Mouse (Mus musculus): Measurements from ENCODE around the gene Gm10490.
"Not testable (repeated sequence)": the region's sequence is repeated elsewhere in the genome, so short reads cannot be mapped to it uniquely, and the experiment has no call there.

Gene Gm10490

DNA sequence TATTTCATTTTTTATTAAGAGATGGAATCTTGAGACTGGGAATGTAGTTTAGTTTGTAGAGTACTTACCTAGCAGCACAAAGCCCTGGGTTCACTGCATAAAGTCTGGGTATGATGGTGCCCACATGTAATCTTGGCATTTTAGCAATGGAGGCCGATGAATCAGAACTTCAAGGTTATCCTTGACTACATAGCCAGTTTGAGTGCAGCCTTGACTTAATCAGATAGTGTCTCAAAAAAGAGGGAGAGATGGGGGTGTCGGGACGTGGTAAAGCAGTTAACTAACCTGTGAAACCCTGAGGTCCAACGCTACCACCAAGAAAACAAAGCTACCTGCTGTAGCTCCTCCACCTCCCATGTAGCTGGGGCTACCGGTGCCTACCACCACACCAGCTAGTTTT lies 4.9 kb upstream of the Gm10490 start:
- Histone ChIP-seq H3K36me3 (ENCODE audit: control insufficient read depth, insufficient read depth, low read length, poor library complexity, severe bottlenecking) (0 out of 2 replicates have a peak, but pooled peaks cover 2% of the 10 kb centered on the region), H3K27me3 (ENCODE audit: control insufficient read depth, insufficient read depth, low read length, poor library complexity, severe bottlenecking) (no peaks in the 10 kb centered on the region)
- no peak for DNase-seq (ENCODE audit: low read depth, low spot score)

- H3K36me3 ChIP-seq (ENCODE audit: control insufficient read depth, insufficient read depth, low read length, poor library complexity, severe bottlenecking) = 0 out of 2 replicates have a peak, but pooled peaks cover 2% of the 10 kb centered on the region
- no peaks in the 10 kb centered on the region for H3K27me3 ChIP-seq (ENCODE audit: control insufficient read depth, insufficient read depth, low read length, poor library complexity, severe bottlenecking)
- no peak for DNase-seq (ENCODE audit: low read depth, low spot score)
Observed at GRCm38 (mm10) chrX:7907735-7908134, 1.6 kb upstream of the Gm10490 start, which contains the start of gene Gm10491. Gm10491 (minus strand) TSS chrX:7907835.

DNA sequence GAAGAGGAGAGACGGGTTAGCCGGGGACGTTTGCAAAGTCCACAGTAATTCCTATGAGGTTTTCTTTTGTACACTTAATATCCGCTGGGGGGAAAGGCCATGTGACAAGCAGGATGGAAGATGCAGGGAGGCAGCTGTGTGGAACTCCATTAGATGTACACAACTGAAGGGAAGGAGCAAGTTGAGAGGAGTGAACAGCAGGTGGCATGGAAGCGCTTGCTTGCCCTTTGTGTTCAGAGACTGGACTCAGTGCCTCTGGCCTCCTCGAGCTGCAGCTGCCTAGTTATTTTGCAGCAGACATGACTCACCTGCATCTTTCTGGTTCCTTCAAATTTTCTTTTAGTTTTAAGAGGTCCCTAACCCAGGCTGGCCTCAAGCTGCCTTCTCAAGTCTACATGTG lies 1.1 kb downstream of the Gm10490 start:
- DNase-seq (ENCODE audit: low read depth, low spot score) = no peak
- Histone ChIP-seq H3K27me3 (ENCODE audit: control insufficient read depth, insufficient read depth, low read length, poor library complexity, severe bottlenecking) (no peaks in the 10 kb centered on the region), H3K36me3 (ENCODE audit: control insufficient read depth, insufficient read depth, low read length, poor library complexity, severe bottlenecking) (no peaks in the 10 kb centered on the region)

GRCm38 (mm10) chrX:7915669-7916068 lies 6.3 kb downstream of the Gm10490 start:
- DNase-seq (ENCODE audit: low read depth, low spot score); H3K36me3 ChIP-seq (ENCODE audit: control insufficient read depth, insufficient read depth, low read length, poor library complexity, severe bottlenecking); H3K27me3 ChIP-seq (ENCODE audit: control insufficient read depth, insufficient read depth, low read length, poor library complexity, severe bottlenecking): not testable (repeated sequence)

DNA sequence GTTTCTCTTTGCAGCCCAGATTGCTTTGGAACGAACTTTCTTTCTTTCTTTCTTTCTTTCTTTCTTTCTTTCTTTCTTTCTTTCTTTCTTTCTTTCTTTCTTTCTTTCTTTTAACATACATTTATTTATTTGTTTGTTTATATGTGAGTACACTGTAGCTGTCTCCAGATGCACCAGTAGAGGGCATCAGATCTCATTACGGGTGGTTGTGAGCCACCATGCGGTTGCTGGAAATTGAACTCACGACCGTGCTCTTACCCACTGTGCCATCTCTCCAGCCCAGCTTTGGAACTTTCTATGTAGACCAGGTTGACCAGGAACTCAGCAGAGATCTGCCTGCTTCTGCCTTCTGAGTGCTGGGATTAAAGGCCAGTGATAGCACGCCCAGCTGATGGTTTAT lies 8.6 kb downstream of the Gm10490 start:
- not testable (repeated sequence) for DNase-seq (ENCODE audit: low read depth, low spot score); H3K36me3 ChIP-seq (ENCODE audit: control insufficient read depth, insufficient read depth, low read length, poor library complexity, severe bottlenecking); H3K27me3 ChIP-seq (ENCODE audit: control insufficient read depth, insufficient read depth, low read length, poor library complexity, severe bottlenecking)

DNA sequence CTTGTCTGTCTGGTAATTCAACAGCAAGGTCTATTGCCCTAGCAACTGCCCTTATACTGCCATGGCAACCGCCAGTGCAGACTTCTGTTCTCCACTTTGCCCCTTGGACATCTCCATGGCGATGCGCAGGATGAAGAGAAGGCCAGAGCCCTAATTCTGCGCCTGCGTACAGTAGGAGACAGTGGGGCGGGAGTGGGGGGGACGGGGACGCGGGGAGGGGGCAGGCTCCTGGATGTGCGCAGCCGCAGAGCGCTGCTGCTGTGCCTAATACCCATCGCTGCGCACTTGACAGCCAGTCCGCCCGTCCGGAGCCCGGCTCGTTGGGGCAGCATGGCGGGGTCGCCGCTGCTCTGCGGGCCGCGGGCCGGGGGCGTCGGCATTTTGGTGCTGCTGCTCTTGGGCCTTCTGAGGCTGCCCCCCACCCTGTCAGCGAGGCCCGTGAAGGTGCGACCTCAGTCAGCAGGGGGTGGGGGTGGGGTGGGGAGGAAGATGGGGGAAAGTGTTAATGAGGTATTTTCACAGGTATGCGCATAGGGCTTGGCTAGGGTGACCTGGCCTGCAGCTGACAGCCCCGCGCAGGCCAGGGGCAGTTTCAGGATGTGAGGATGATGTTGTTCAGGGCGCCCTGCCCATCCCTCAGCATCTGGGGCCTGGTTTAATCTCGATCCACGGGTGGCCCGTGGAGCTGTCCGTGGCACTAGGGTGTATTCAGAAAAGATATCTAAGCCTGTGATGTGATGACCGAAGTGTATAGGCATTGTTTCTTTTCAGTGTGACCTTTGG lies 10.4 kb downstream of the Gm10490 start, which contains the start of gene Pcsk1n:
Pcsk1n (plus strand) TSS at position 222 of the 783 bp plus-strand sequence.
- DNase-seq (ENCODE audit: low read depth, low spot score) = no peak
- no peaks in the 10 kb centered on the region for H3K27me3 ChIP-seq (ENCODE audit: control insufficient read depth, insufficient read depth, low read length, poor library complexity, severe bottlenecking)
- H3K36me3 ChIP-seq (ENCODE audit: control insufficient read depth, insufficient read depth, low read length, poor library complexity, severe bottlenecking) = no peaks in the 10 kb centered on the region

DNA sequence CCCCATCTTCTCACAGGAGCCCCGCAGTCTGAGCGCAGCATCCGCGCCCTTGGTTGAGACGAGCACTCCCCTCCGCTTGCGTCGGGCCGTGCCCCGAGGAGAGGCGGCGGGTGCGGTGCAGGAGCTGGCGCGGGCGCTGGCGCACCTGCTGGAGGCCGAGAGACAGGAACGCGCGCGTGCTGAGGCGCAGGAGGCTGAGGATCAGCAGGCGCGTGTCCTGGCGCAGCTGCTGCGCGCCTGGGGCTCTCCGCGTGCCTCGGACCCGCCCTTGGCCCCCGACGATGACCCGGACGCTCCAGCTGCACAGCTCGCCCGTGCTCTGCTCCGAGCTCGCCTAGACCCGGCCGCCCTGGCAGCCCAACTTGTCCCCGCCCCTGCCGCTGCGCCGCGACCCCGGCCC lies 12.7 kb downstream of the Gm10490 start:
- no peak for DNase-seq (ENCODE audit: low read depth, low spot score)
- no peaks in the 10 kb centered on the region for H3K36me3 ChIP-seq (ENCODE audit: control insufficient read depth, insufficient read depth, low read length, poor library complexity, severe bottlenecking)
- no peaks in the 10 kb centered on the region for H3K27me3 ChIP-seq (ENCODE audit: control insufficient read depth, insufficient read depth, low read length, poor library complexity, severe bottlenecking)

- Histone ChIP-seq H3K36me3 (ENCODE audit: control insufficient read depth, insufficient read depth, low read length, poor library complexity, severe bottlenecking) (no peaks in the 10 kb centered on the region), H3K27me3 (ENCODE audit: control insufficient read depth, insufficient read depth, low read length, poor library complexity, severe bottlenecking) (no peaks in the 10 kb centered on the region)
- DNase-seq (ENCODE audit: low read depth, low spot score) = no peak
Observed at GRCm38 (mm10) chrX:7926266-7926665, 16.9 kb downstream of the Gm10490 start.

DNA sequence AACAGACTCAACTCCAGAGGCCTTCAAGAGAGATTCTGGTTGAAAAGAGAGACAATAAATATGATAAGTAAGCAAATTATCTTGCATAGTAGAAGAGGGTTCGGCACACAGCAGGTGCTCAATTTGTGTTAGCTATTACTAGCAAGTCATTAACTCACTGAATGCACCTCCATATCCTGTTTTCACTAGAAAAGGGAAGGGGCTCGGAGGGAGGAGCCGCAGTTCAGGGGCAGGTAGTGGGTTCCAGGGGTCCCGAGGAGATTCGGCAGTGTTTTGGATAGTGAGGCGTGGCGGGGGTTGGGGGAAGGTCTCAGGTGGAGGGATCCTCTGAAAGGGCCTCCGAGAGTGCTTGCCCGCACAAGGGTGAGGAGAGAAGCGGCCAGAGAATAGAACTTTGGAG lies 17.8 kb downstream of the Gm10490 start:
- Histone ChIP-seq H3K27me3 (ENCODE audit: control insufficient read depth, insufficient read depth, low read length, poor library complexity, severe bottlenecking) (no peaks in the 10 kb centered on the region), H3K36me3 (ENCODE audit: control insufficient read depth, insufficient read depth, low read length, poor library complexity, severe bottlenecking) (no peaks in the 10 kb centered on the region)
- DNase-seq (ENCODE audit: low read depth, low spot score) = no peak

GRCm38 (mm10) chrX:7928270-7928790 lies 19.0 kb downstream of the Gm10490 start, which contains the start of gene Eras:
Eras (minus strand) TSS chrX:7928607.
- Histone ChIP-seq H3K27me3 (ENCODE audit: control insufficient read depth, insufficient read depth, low read length, poor library complexity, severe bottlenecking) (no peaks in the 10 kb centered on the region), H3K36me3 (ENCODE audit: control insufficient read depth, insufficient read depth, low read length, poor library complexity, severe bottlenecking) (no peaks in the 10 kb centered on the region)
- DNase-seq (ENCODE audit: low read depth, low spot score) = no peak

DNA sequence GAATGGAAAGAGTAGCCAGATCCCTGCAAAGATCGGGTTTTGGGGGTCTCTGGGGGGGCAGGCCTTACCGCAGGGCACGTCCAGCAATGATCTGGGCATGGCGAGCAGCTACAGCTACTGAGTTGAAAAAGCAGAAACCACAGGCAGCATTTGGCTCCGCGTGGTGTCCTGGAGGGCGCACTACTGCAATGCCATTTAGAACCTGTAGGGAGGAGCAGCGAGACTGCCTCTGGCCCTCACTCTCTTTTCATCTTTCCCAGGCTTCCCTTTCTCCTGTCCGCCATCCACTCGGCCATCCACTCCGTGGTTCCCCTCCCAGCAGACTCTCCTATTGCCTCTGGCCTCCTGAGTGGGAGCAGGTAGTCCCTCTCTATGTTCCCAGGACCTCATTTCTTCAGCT lies 27.5 kb downstream of the Gm10490 start:
- H3K36me3 ChIP-seq (ENCODE audit: control insufficient read depth, insufficient read depth, low read length, poor library complexity, severe bottlenecking) = no peaks in the 10 kb centered on the region; the same call in 1 of the 2 replicates
- no peaks in the 10 kb centered on the region for H3K27me3 ChIP-seq (ENCODE audit: control insufficient read depth, insufficient read depth, low read length, poor library complexity, severe bottlenecking)
- no peak for DNase-seq (ENCODE audit: low read depth, low spot score)

DNA sequence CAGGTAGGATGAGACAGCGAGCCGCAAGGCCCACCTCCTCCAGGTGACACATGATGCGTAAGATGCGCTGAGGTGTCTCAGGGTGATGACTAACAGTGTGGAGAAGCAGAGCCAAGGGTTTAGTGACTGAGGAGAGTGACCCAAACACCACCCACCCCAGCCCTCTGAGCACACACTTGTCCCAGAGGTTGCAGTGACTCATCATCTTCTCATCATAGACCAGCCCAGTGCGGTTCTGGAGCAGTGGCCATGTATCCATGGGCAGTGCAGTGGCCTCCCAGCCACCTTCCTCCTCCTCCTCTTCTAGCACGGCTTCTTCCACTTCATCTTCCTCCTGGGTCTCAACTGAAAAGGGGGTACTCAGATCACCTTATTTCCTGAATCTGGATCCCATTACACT lies 28.3 kb downstream of the Gm10490 start:
- no peak for DNase-seq (ENCODE audit: low read depth, low spot score)
- H3K27me3 ChIP-seq (ENCODE audit: control insufficient read depth, insufficient read depth, low read length, poor library complexity, severe bottlenecking) = no peaks in the 10 kb centered on the region
- no peaks in the 10 kb centered on the region; the same call in 1 of the 2 replicates for H3K36me3 ChIP-seq (ENCODE audit: control insufficient read depth, insufficient read depth, low read length, poor library complexity, severe bottlenecking)

DNA sequence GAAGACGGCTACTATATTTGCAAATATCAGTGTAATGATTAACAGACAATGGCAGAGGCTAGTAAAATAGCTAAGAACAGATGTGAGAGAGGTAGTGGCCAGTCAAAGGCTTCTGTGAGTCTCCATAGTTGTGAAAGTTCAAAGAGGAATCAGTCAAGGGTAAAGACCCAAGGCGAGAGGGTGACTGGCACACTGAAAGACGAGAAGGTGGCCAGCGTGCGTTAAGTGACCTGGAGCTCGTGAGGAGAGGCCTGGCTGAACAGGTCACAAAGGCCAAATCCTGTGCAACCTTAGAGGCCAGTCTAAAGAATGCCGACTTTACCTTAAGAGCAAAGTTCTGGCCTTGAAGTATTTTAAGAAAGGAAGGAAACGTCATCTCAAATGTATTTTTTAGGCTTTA lies 36.3 kb downstream of the Gm10490 start:
- H3K27me3 ChIP-seq (ENCODE audit: control insufficient read depth, insufficient read depth, low read length, poor library complexity, severe bottlenecking) = no peaks in the 10 kb centered on the region
- H3K36me3 ChIP-seq (ENCODE audit: control insufficient read depth, insufficient read depth, low read length, poor library complexity, severe bottlenecking) = no peaks in the 10 kb centered on the region
- no peak for DNase-seq (ENCODE audit: low read depth, low spot score)

GRCm38 (mm10) chrX:7947108-7947899 lies 38.0 kb downstream of the Gm10490 start, which contains the start of gene Hdac6:
Hdac6 (minus strand) TSS chrX:7947889.
- no peaks in the 10 kb centered on the region for H3K27me3 ChIP-seq (ENCODE audit: control insufficient read depth, insufficient read depth, low read length, poor library complexity, severe bottlenecking)
- no peaks in the 10 kb centered on the region for H3K36me3 ChIP-seq (ENCODE audit: control insufficient read depth, insufficient read depth, low read length, poor library complexity, severe bottlenecking)
- no peak for DNase-seq (ENCODE audit: low read depth, low spot score)
